Mouse (Mus musculus): ENCODE results near the gene Pik3ip1. TPM values are rescaled to one million over a fixed set of nuclear protein-coding genes. Genes with fewer than 3 reads are reported as not detected.

Pik3ip1 gene
- polyA plus RNA-seq, 1 experiment from 2014 or later = 27.8 TPM

DNA sequence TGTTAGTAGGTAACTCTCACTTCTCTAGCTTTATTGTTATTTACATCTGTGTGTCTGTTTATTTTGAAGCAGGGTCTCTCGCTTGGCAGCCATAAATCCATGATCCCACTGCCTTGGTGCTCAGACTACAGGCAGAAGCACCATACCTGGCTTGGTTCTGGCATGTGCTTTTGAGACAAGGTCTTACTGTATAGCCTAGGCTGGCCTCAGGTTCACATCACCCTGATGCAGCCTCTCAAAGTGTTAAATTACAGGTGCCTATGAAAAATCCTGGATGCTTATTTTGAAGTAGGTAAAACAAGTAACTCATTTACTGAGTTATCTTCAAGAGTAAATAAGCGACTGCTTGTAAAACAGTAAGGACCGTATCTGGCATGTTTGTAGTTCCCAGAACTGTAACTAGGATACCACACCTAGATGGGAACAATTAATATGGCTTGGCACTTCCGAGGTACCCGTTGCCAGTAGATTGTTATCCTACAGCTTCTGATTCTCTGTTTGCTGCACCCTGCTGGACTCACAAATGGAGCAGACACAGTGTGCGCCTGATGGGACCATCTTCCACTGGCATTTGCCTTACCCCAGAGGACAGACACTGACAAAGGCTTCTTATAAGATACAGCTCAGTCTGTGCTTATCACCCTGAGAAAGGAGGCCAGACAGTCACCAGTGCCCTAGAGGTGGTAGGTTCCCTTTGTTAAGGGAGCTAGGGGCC is 57.4 kb downstream of the Pik3ip1 start:
- Histone ChIP-seq H3K9ac (ENCODE audit: low read length) (no peak overlapping the region), H3K4me2 (ENCODE audit: low read length) (no peak overlapping the region), H3K4me3 (ENCODE audit: low read depth, low read length) (no peak overlapping the region), H3K36me3 (ENCODE audit: control insufficient read depth, insufficient read depth, low read length) (no peaks in the 10 kb centered on the region; the same call in 1 of the 2 replicates), H3K9me3 (replicated peaks; ENCODE audit: control insufficient read depth, low read length) (no peaks in the 10 kb centered on the region), H3K27me3 (replicated peaks; ENCODE audit: control insufficient read depth, insufficient read depth, low read length) (no peaks in the 10 kb centered on the region), H3K4me1 (ENCODE audit: control insufficient read depth, insufficient read depth, low read length) (no peaks in the 10 kb centered on the region), H3K27ac (ENCODE audit: low read depth, low read length) (no peak overlapping the region)
- 84% methylated on average over 6 of the region's 6 CpGs for WGBS
- DNase-seq (ENCODE audit: low spot score) (no peak), ATAC-seq (no peak)

DNA sequence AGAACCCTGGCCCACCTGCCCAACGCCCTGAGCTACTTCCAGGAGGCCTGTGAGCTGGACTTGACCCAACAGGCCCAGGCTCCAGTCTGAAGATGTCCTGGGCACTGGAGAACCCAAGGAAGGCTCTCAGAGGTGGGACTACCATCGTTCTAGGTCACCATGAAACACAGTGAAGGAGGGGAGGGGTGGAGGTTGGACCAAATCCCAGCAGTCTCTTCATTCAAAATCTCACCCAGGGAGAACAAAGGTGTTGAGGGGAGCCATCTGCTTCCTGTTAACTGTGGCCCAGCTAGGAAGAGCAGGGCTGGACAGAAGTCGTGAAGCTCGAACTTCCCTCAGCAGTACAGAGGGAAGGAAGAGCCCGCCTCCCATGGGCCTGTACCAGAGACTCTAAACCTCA is 59.8 kb downstream of the Pik3ip1 start:
- Histone ChIP-seq H3K4me2 (ENCODE audit: low read length) (no peak overlapping the region), H3K4me3 (ENCODE audit: low read depth, low read length) (no peak overlapping the region), H3K36me3 (ENCODE audit: control insufficient read depth, insufficient read depth, low read length) (no peaks in the 10 kb centered on the region), H3K9ac (ENCODE audit: low read length) (no peak overlapping the region), H3K27me3 (replicated peaks; ENCODE audit: control insufficient read depth, insufficient read depth, low read length) (no peaks in the 10 kb centered on the region), H3K27ac (ENCODE audit: low read depth, low read length) (no peak overlapping the region), H3K9me3 (replicated peaks; ENCODE audit: control insufficient read depth, low read length) (no peaks in the 10 kb centered on the region), H3K4me1 (ENCODE audit: control insufficient read depth, insufficient read depth, low read length) (0 out of 2 replicates have a peak, but pooled peaks cover 3% of the 10 kb centered on the region)
- DNase-seq (ENCODE audit: low spot score) = no peak
- 72% methylated on average over 5 of the region's 5 CpGs for WGBS
- ATAC-seq = no peak

DNA sequence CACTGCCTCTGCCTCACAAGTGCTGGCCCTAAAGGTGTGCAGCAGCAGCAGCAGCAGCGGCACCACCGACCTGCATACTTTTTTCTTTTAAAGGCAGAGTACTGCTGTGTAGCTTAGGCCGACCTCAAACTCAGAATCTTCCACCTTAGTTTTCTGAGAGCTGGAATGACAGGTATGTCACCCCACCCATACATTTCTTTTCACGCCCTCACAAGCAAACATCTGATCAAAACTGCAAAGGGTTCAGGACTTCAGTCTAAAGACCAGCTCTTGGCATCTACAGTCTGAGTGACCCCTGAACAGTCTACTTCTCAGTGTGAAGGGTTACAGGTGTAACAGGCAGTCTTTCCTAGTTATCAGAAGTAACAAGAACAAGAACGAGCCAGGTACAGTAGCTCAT is 60.6 kb downstream of the Pik3ip1 start:
- H3K4me1 ChIP-seq (ENCODE audit: control insufficient read depth, insufficient read depth, low read length) = 0 out of 2 replicates have a peak, but pooled peaks cover 3% of the 10 kb centered on the region
- WGBS = 93% methylated on average over 5 of the region's 5 CpGs
- H3K36me3 ChIP-seq (ENCODE audit: control insufficient read depth, insufficient read depth, low read length) = no peaks in the 10 kb centered on the region
- H3K4me3 ChIP-seq (ENCODE audit: low read depth, low read length) = no peak overlapping the region
- no peak overlapping the region for H3K4me2 ChIP-seq (ENCODE audit: low read length)
- no peak overlapping the region for H3K27ac ChIP-seq (ENCODE audit: low read depth, low read length)
- no peaks in the 10 kb centered on the region for H3K27me3 ChIP-seq (replicated peaks; ENCODE audit: control insufficient read depth, insufficient read depth, low read length)
- no peaks in the 10 kb centered on the region for H3K9me3 ChIP-seq (replicated peaks; ENCODE audit: control insufficient read depth, low read length)
- no peak for ATAC-seq
- H3K9ac ChIP-seq (ENCODE audit: low read length) = no peak overlapping the region
- DNase-seq (ENCODE audit: low spot score) = no peak

DNA sequence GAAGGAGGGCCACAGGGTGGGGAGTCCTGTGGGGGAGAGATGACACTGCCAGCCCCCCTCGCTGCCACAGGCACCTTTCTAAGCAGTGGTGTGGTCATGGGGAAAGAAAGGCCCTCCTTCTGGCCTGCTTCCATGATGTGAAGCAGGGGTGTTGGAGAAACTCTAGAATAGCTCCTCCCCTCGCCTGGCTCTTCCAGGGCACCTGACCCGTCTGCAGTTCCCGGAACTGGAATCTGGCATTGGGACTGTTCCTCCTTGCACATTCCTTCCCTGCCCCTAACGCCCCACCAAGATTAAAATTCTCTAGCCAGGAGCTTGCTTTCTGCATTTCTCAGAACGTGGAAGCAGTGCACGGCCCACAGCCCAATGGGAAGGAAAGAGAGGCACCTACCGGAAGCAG is 62.3 kb downstream of the Pik3ip1 start:
- Histone ChIP-seq H3K27ac (ENCODE audit: low read depth, low read length) (no peak overlapping the region), H3K4me3 (ENCODE audit: low read depth, low read length) (no peak overlapping the region), H3K9me3 (replicated peaks; ENCODE audit: control insufficient read depth, low read length) (no peaks in the 10 kb centered on the region), H3K4me2 (ENCODE audit: low read length) (no peak overlapping the region), H3K4me1 (ENCODE audit: control insufficient read depth, insufficient read depth, low read length) (peaks cover 15% of the 10 kb centered on the region), H3K27me3 (replicated peaks; ENCODE audit: control insufficient read depth, insufficient read depth, low read length) (no peaks in the 10 kb centered on the region), H3K9ac (ENCODE audit: low read length) (no peak overlapping the region), H3K36me3 (ENCODE audit: control insufficient read depth, insufficient read depth, low read length) (no peaks in the 10 kb centered on the region)
- DNase-seq (ENCODE audit: low spot score) (no peak), ATAC-seq (no peak)
- 79% methylated on average over 8 of the region's 8 CpGs for WGBS

Other genes starting within 250 kb of the Pik3ip1 start
- gene Sfi1, start 136.9 kb upstream of the Pik3ip1 start, polyA plus RNA-seq (2014; fragmentation: Nextera tagmentation; extraction: Ambion mirVana) = 6.4 and 9.0 TPM in 2 replicates
- 36.7 and 40.4 TPM in 2 replicates for gene Eif4enif1, start 128.0 kb upstream of the Pik3ip1 start, polyA plus RNA-seq (2014; fragmentation: Nextera tagmentation; extraction: Ambion mirVana)
- gene Drg1, start 64.0 kb upstream of the Pik3ip1 start, polyA plus RNA-seq (2014; fragmentation: Nextera tagmentation; extraction: Ambion mirVana) = 274 and 283 TPM in 2 replicates
- 61.7 and 62.0 TPM in 2 replicates for gene Patz1, start 41.5 kb upstream of the Pik3ip1 start, polyA plus RNA-seq (2014; fragmentation: Nextera tagmentation; extraction: Ambion mirVana)
- 88.4 and 102 TPM in 2 replicates for gene Limk2, start 78.8 kb downstream of the Pik3ip1 start, polyA plus RNA-seq (2014; fragmentation: Nextera tagmentation; extraction: Ambion mirVana)
- 52.3 and 56.2 TPM in 2 replicates for gene Rnf185, start 122.0 kb downstream of the Pik3ip1 start, polyA plus RNA-seq (2014; fragmentation: Nextera tagmentation; extraction: Ambion mirVana)
- gene Pla2g3, start 157.9 kb downstream of the Pik3ip1 start, polyA plus RNA-seq (2014; fragmentation: Nextera tagmentation; extraction: Ambion mirVana) = 0.44 and 0.59 TPM in 2 replicates
- 1.4 and 2.1 TPM in 2 replicates for gene Inpp5j, start 174.4 kb downstream of the Pik3ip1 start, polyA plus RNA-seq (2014; fragmentation: Nextera tagmentation; extraction: Ambion mirVana)
- 42.0 and 49.1 TPM in 2 replicates for gene Selenom, start 184.3 kb downstream of the Pik3ip1 start, polyA plus RNA-seq (2014; fragmentation: Nextera tagmentation; extraction: Ambion mirVana)
- gene Smtn, start 210.2 kb downstream of the Pik3ip1 start, polyA plus RNA-seq (2014; fragmentation: Nextera tagmentation; extraction: Ambion mirVana) = 11.6 and 16.4 TPM in 2 replicates